Mouse (Mus musculus): Measurements from ENCODE around the gene Gm16427. TPM values are rescaled to one million over a fixed set of nuclear protein-coding genes. Genes with fewer than 3 reads are reported as not detected.
"Not testable (repeated sequence)": the region's sequence is repeated elsewhere in the genome, so short reads cannot be mapped to it uniquely, and the experiment has no call there.

Gm16427 gene
- total RNA-seq (2021) = not detected

DNA sequence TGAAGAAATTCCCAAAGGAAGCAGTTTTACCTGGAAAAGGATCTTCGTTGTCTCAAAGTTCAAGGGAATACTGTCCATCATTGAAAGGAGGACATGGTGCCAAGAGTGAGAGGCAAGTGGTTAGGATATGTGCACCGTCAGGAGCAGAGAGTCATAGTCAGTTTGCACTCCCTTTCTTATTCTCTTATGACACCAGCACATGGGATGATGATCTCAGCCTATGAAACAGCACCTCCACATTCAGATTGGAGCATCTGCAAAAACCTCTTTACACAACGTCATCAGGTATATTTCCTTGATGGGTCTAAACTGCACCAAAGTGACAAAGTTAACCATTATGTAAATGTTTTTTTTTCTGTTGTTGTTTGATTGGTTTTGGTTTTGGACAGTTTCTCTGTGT lies at the start of gene Gm16427:
Gene Gm16427 (minus strand): TSS at position 101 of the 400 bp plus-strand sequence.
- DNase-seq = not testable (repeated sequence)

Other genes starting within 250 kb of the Gm16427 start
- not detected for gene C87414, start 131.4 kb upstream of the Gm16427 start, total RNA-seq (2021)

All from layer of hippocampus, postnatal 36 days (tissue).